8 mouse cellular contexts compared by ENCODE assay signal in the genomic region with DNA sequence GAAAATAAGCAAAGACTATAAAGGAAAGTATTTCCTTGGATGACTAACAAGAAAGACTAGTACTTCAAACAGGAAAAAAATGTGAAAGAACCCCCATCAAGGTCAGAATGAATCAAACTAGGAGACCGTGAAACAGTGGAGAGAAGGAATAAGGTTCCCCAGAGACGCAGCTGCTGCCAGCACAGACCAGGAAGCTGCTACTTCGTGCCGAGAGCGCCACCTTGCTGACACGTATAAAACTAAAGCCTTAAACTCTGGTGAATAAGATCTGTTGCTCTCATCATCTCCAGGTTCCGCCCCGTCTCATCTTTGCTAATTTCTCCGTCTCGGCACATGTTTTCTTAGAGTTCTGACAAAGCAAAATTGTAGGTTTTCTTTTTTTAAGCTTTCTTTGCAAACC.
DNase-seq lines count a peak whose midpoint lies in the region; ATAC-seq lines count a peak whose summit lies in the region.

No protein-coding gene starts in this region.

- no peaks in the 10 kb centered on the region for H3K9me3 ChIP-seq in intestine, embryonic 14.5 days (ENCODE audit: control insufficient read depth, low read length)
- H3K9me3 ChIP-seq in midbrain, embryonic 12.5 days = no peaks in the 10 kb centered on the region

- H3K27me3 ChIP-seq in intestine, embryonic 14.5 days (replicated peaks; ENCODE audit: control insufficient read depth, insufficient read depth, low read length) = no peaks in the 10 kb centered on the region
- H3K27me3 ChIP-seq in midbrain, embryonic 12.5 days = no peaks in the 10 kb centered on the region

- no peak overlapping the region for H3K4me3 ChIP-seq in intestine, embryonic 14.5 days (ENCODE audit: low read depth, low read length)
- H3K4me3 ChIP-seq in midbrain, embryonic 12.5 days = no peak overlapping the region

- 0 out of 2 replicates have a peak, but pooled peaks have one; percentile 67 for ATAC-seq in intestine, embryonic 14.5 days (replicated peaks; ENCODE audit: low FRiP score, low TSS enrichment, low read depth)
- ATAC-seq in midbrain, embryonic 12.5 days (ENCODE audit: low FRiP score, low read depth) = peak; percentile 85

- WGBS in intestine, embryonic 14.5 days = 11% methylated on average over 10 of the region's 10 CpGs
- WGBS in midbrain, embryonic 12.5 days = 24% methylated on average over 10 of the region's 10 CpGs

- H3K36me3 ChIP-seq in intestine, embryonic 14.5 days (ENCODE audit: control insufficient read depth, insufficient read depth, low read length) = no peaks in the 10 kb centered on the region
- no peaks in the 10 kb centered on the region for H3K36me3 ChIP-seq in midbrain, embryonic 12.5 days

- intact Hi-C loops in left cerebral cortex, postnatal 10 days (cut with DNase I) = no loop called here

- no peak overlapping the region for H3K9ac ChIP-seq in intestine, embryonic 14.5 days (ENCODE audit: low read length)
- H3K9ac ChIP-seq in midbrain, embryonic 12.5 days (replicated peaks) = no peak overlapping the region

- no peak overlapping the region for H3K27ac ChIP-seq in intestine, embryonic 14.5 days (ENCODE audit: low read depth)
- H3K27ac ChIP-seq in midbrain, embryonic 12.5 days (replicated peaks) = no peak overlapping the region

- no peak overlapping the region for H3K4me2 ChIP-seq in intestine, embryonic 14.5 days (ENCODE audit: low read length)
- H3K4me2 ChIP-seq in midbrain, embryonic 12.5 days (replicated peaks) = no peak overlapping the region

- no peaks in the 10 kb centered on the region for H3K4me1 ChIP-seq in intestine, embryonic 14.5 days (replicated peaks; ENCODE audit: control insufficient read depth, insufficient read depth, low read length)
- H3K4me1 ChIP-seq in midbrain, embryonic 12.5 days = no peaks in the 10 kb centered on the region

- DNase-seq in T-cell, adult 2 months (ENCODE audit: low spot score) = peak; percentile 76
- DNase-seq in cerebellum, adult 9-11 months = peak; percentile 60
- DNase-seq in frontal cortex, postnatal 25 days (ENCODE audit: low spot score in 2 of 2) = peak; percentile 33 to 67
- DNase-seq in intestine, embryonic 14.5 days (ENCODE audit: low spot score) = peak; percentile 80
- peak; percentile 78 to 86 for DNase-seq in left cerebral cortex, postnatal 10 days (ENCODE audit: extremely low spot score in 1 of 2, low spot score in 2 of 2)
- DNase-seq in skeletal muscle tissue, adult 2 months (ENCODE audit: low read depth, low spot score) = peak; percentile 36
- DNase-seq in MN1 (ENCODE audit: low spot score) = no peak
